Mouse (Mus musculus) neural tube, embryonic 11.5 days (tissue): ENCODE measurements at regions not wholly inside any gene's neighbourhood (a gene's known extent, or its start where the extent isn't known, plus 50 kb on each side); places are given as distances from the start of the nearest gene placed in this dataset.

ENCODE experiments used
- ATAC-seq: fragments of 200-750 bp; cut with Nextera tagmentation; 2 replicates; pipeline ENCODE4 v1.8.0; 2017; ENCODE audit warnings: moderate number of reproducible peaks, mild to moderate bottlenecking, moderate TSS enrichment, moderate library complexity; ENCODE audit not compliant: insufficient read depth, low FRiP score, low TSS enrichment
- DNase-seq: peaks from one replicate; pipeline ENCODE4 v3.0.0-alpha.2; 2015; ENCODE audit warnings: low spot score
- H3K27ac ChIP-seq: fragments of 300-500 bp; sonication (generic); 2 replicates; pipeline ENCODE4 v1.5.1; 2014; ENCODE audit warnings: low read depth, mild to moderate bottlenecking, low read length
- H3K27me3 ChIP-seq: fragments of 300-500 bp; sonication (generic); 2 replicates; pipeline ENCODE4 v1.6.1; 2014; ENCODE audit warnings: mild to moderate bottlenecking, low read length, mixed read lengths; ENCODE audit not compliant: control insufficient read depth, insufficient read depth
- H3K36me3 ChIP-seq: fragments of 300-500 bp; sonication (generic); 2 replicates; pipeline ENCODE4 v1.6.1; 2014; ENCODE audit warnings: mild to moderate bottlenecking, low read length, moderate library complexity, mixed read lengths; ENCODE audit not compliant: control insufficient read depth, insufficient read depth
- H3K4me1 ChIP-seq: fragments of 300-500 bp; sonication (generic); 2 replicates; pipeline ENCODE4 v1.6.1; 2014; ENCODE audit warnings: low read length, mixed read lengths; ENCODE audit not compliant: control insufficient read depth, insufficient read depth
- H3K4me2 ChIP-seq: fragments of 300-500 bp; sonication (generic); 2 replicates; pipeline ENCODE4 v1.6.1; 2014; ENCODE audit warnings: low read depth, mild to moderate bottlenecking, moderate library complexity
- H3K4me3 ChIP-seq: fragments of 300-500 bp; sonication (generic); 2 replicates; pipeline ENCODE4 v1.5.1; 2014; ENCODE audit warnings: low read depth, low read length
- H3K9ac ChIP-seq: fragments of 300-500 bp; sonication (generic); 2 replicates; pipeline ENCODE4 v1.6.1; 2014; ENCODE audit warnings: mild to moderate bottlenecking, low read length
- H3K9me3 ChIP-seq: fragments of 300-500 bp; sonication (generic); 2 replicates; pipeline ENCODE4 v1.6.1; 2016; ENCODE audit warnings: low read length; ENCODE audit not compliant: control insufficient read depth
- WGBS: fragments of 180-500 bp; shearing (Covaris S2); extraction: QIAGEN DNeasy Blood & Tissue Kit; methylation state at CpG from one replicate; pipeline ENCODE4 v1.1.7; 2014; 5-methylcytosine and 5-hydroxymethylcytosine counted together

- H3K36me3 ChIP-seq: no peaks in the 10 kb centered on the region
- whole genome bisulfite sequencing: 70% methylated on average over 2 of the region's 2 CpGs
- H3K4me1 ChIP-seq: no peaks in the 10 kb centered on the region
- no peaks in the 10 kb centered on the region for H3K9me3 ChIP-seq
- no peak for DNase-seq
- no peaks in the 10 kb centered on the region for H3K27me3 ChIP-seq
- no peak for ATAC-seq
- H3K4me3 ChIP-seq: no peak overlapping the region
- no peak overlapping the region for H3K9ac ChIP-seq
- no peak overlapping the region for H3K27ac ChIP-seq
- no peak overlapping the region for H3K4me2 ChIP-seq
These were observed 239.9 kb downstream of the Bcor start for GRCm38 (mm10) chrX:11920231-11920630.

- 78% methylated on average over 3 of the region's 3 CpGs for WGBS
- Histone ChIP-seq H3K4me2 (no peak overlapping the region), H3K4me1 (0 out of 2 replicates have a peak, but pooled peaks cover 2% of the 10 kb centered on the region), H3K9ac (no peak overlapping the region), H3K36me3 (no peaks in the 10 kb centered on the region), H3K27me3 (no peaks in the 10 kb centered on the region), H3K4me3 (no peak overlapping the region), H3K9me3 (no peaks in the 10 kb centered on the region), H3K27ac (no peak overlapping the region)
- DNase-seq (no peak), ATAC-seq (no peak)
These were observed 235.4 kb downstream of the Bcor start for GRCm38 (mm10) chrX:11924639-11925302.

- H3K27me3 ChIP-seq: no peaks in the 10 kb centered on the region
- 14% methylated on average over 10 of the region's 10 CpGs for WGBS
- no peak for ATAC-seq
These were observed 233.2 kb downstream of the Bcor start for GRCm38 (mm10) chrX:11926868-11927535.

GRCm38 (mm10) chrX:11929448-11929847 lies 230.7 kb downstream of the Bcor start:
- no peaks in the 10 kb centered on the region for H3K27me3 ChIP-seq
- H3K4me3 ChIP-seq: no peak overlapping the region
- no peak for DNase-seq
- ATAC-seq: no peak
- no peak overlapping the region for H3K9ac ChIP-seq
- H3K27ac ChIP-seq: no peak overlapping the region
- H3K36me3 ChIP-seq: no peaks in the 10 kb centered on the region
- 0 out of 2 replicates have a peak, but pooled peaks cover 2% of the 10 kb centered on the region for H3K4me1 ChIP-seq
- no peaks in the 10 kb centered on the region for H3K9me3 ChIP-seq
- no peak overlapping the region for H3K4me2 ChIP-seq
- WGBS: 41% methylated on average over 6 of the region's 6 CpGs

More at GRCm38 (mm10) chrX:11926868-11927535, 233.2 kb downstream of the Bcor start:
- Histone ChIP-seq H3K27ac (no peak overlapping the region), H3K9me3 (no peaks in the 10 kb centered on the region), H3K36me3 (no peaks in the 10 kb centered on the region), H3K9ac (no peak overlapping the region), H3K4me2 (no peak overlapping the region), H3K4me1 (0 out of 2 replicates have a peak, but pooled peaks cover 2% of the 10 kb centered on the region), H3K4me3 (no peak overlapping the region)
- DNase-seq: no peak

- ATAC-seq (no peak), DNase-seq (no peak)
- H3K9ac ChIP-seq: no peak overlapping the region
- no peaks in the 10 kb centered on the region for H3K9me3 ChIP-seq
- H3K4me2 ChIP-seq: no peak overlapping the region
- no peaks in the 10 kb centered on the region for H3K27me3 ChIP-seq
- 39% methylated on average over 9 of the region's 9 CpGs for WGBS
- H3K27ac ChIP-seq: no peak overlapping the region
- no peaks in the 10 kb centered on the region for H3K36me3 ChIP-seq
- no peak overlapping the region for H3K4me3 ChIP-seq
- 0 out of 2 replicates have a peak, but pooled peaks cover 2% of the 10 kb centered on the region for H3K4me1 ChIP-seq
These were observed 228.7 kb downstream of the Bcor start for GRCm38 (mm10) chrX:11931432-11931831.

- Histone ChIP-seq H3K4me2 (no peak overlapping the region), H3K9me3 (no peaks in the 10 kb centered on the region), H3K4me3 (no peak overlapping the region), H3K9ac (no peak overlapping the region), H3K4me1 (no peaks in the 10 kb centered on the region), H3K36me3 (no peaks in the 10 kb centered on the region), H3K27ac (no peak overlapping the region), H3K27me3 (no peaks in the 10 kb centered on the region)
- no peak for DNase-seq
- ATAC-seq: no peak
- WGBS: 71% methylated on average over 5 of the region's 5 CpGs
These were observed 224.8 kb downstream of the Bcor start for GRCm38 (mm10) chrX:11935337-11935736.

GRCm38 (mm10) chrX:11940246-11940645 lies 219.9 kb downstream of the Bcor start:
- no peak for DNase-seq
- ATAC-seq: no peak
- Histone ChIP-seq H3K9me3 (no peaks in the 10 kb centered on the region), H3K4me2 (no peak overlapping the region), H3K27me3 (0 out of 2 replicates have a peak, but pooled peaks cover 2% of the 10 kb centered on the region), H3K4me3 (no peak overlapping the region), H3K4me1 (no peaks in the 10 kb centered on the region), H3K9ac (no peak overlapping the region), H3K27ac (no peak overlapping the region), H3K36me3 (no peaks in the 10 kb centered on the region)
- WGBS: 81% methylated on average over 2 of the region's 2 CpGs

- no peaks in the 10 kb centered on the region for H3K4me1 ChIP-seq
These were observed 216.8 kb downstream of the Bcor start for GRCm38 (mm10) chrX:11943367-11943766.

GRCm38 (mm10) chrX:11944574-11944973 lies 215.6 kb downstream of the Bcor start:
- Histone ChIP-seq H3K4me1 (no peaks in the 10 kb centered on the region), H3K4me2 (no peak overlapping the region), H3K36me3 (no peaks in the 10 kb centered on the region), H3K27ac (no peak overlapping the region), H3K4me3 (no peak overlapping the region), H3K9ac (no peak overlapping the region), H3K27me3 (0 out of 2 replicates have a peak, but pooled peaks cover 5% of the 10 kb centered on the region), H3K9me3 (no peaks in the 10 kb centered on the region)
- no peak for DNase-seq
- no peak for ATAC-seq
- 37% methylated on average over 6 of the region's 6 CpGs for WGBS

More at GRCm38 (mm10) chrX:11943367-11943766, 216.8 kb downstream of the Bcor start:
- Histone ChIP-seq H3K36me3 (no peaks in the 10 kb centered on the region), H3K4me2 (no peak overlapping the region), H3K9me3 (no peaks in the 10 kb centered on the region), H3K4me3 (no peak overlapping the region), H3K27ac (no peak overlapping the region), H3K9ac (no peak overlapping the region), H3K27me3 (0 out of 2 replicates have a peak, but pooled peaks cover 5% of the 10 kb centered on the region)
- no peak for DNase-seq
- no peak for ATAC-seq
- 49% methylated on average over 10 of the region's 10 CpGs for WGBS
